Mouse (Mus musculus): ENCODE data around the gene Prkar1a.
"Not testable (repeated sequence)": the region's sequence is repeated elsewhere in the genome, so short reads cannot be mapped to it uniquely, and the experiment has no call there.

Prkar1a gene

GRCm38 (mm10) chr11:109616352-109616751 lies 32.9 kb upstream of the Prkar1a start:
- Histone ChIP-seq H3K4me3 (replicated peaks; ENCODE audit: low read length) (no peak overlapping the region), H3K36me3 (ENCODE audit: insufficient read depth, low read length) (no peaks in the 10 kb centered on the region)
- no peak for TF ChIP-seq NANOG (IDR thresholded peaks at IDR 0.05; ENCODE audit: borderline replicate concordance, low read length)
- no peak for TF ChIP-seq CTCF (conservative IDR thresholded peaks at IDR 0.05; ENCODE audit: low read length)
- no peak for TF ChIP-seq POU5F1 (IDR thresholded peaks at IDR 0.05; ENCODE audit: borderline replicate concordance, low read length)

GRCm38 (mm10) chr11:109616766-109617165 lies 32.4 kb upstream of the Prkar1a start:
- H3K9me3 ChIP-seq (ENCODE audit: low read length), result no peaks in the 10 kb centered on the region
- no peaks in the 10 kb centered on the region for H3K36me3 ChIP-seq (ENCODE audit: insufficient read depth, low read length)
- peaks cover 12% of the 10 kb centered on the region for H3K27me3 ChIP-seq (ENCODE audit: insufficient read depth, low read length)
- no peak overlapping the region for H3K4me3 ChIP-seq (replicated peaks; ENCODE audit: low read length)
- no peak for TF ChIP-seq NANOG (IDR thresholded peaks at IDR 0.05; ENCODE audit: borderline replicate concordance, low read length)
- no peak for TF ChIP-seq CTCF (conservative IDR thresholded peaks at IDR 0.05; ENCODE audit: low read length)
- TF ChIP-seq POU5F1 (IDR thresholded peaks at IDR 0.05; ENCODE audit: borderline replicate concordance, low read length), result no peak
- H3K4me1 ChIP-seq (replicated peaks; ENCODE audit: low read depth, low read length), result peaks cover 14% of the 10 kb centered on the region

More at GRCm38 (mm10) chr11:109616352-109616751, 32.9 kb upstream of the Prkar1a start:
- Histone ChIP-seq H3K9me3 (ENCODE audit: low read length) (no peaks in the 10 kb centered on the region), H3K4me1 (replicated peaks; ENCODE audit: low read depth, low read length) (peaks cover 14% of the 10 kb centered on the region), H3K27me3 (ENCODE audit: insufficient read depth, low read length) (peaks cover 12% of the 10 kb centered on the region)

- TF ChIP-seq CTCF (conservative IDR thresholded peaks at IDR 0.05; ENCODE audit: low read length), result peak; percentile 49
- H3K4me1 ChIP-seq (replicated peaks; ENCODE audit: low read depth, low read length), result peaks cover 11% of the 10 kb centered on the region
- not testable (repeated sequence) for H3K36me3 ChIP-seq (ENCODE audit: insufficient read depth, low read length); H3K9me3 ChIP-seq (ENCODE audit: low read length); H3K4me3 ChIP-seq (replicated peaks; ENCODE audit: low read length); H3K27me3 ChIP-seq (ENCODE audit: insufficient read depth, low read length)
These were observed 30.1 kb upstream of the Prkar1a start for GRCm38 (mm10) chr11:109619055-109619454.

- H3K27me3 ChIP-seq (ENCODE audit: insufficient read depth, low read length), result peaks cover 2% of the 10 kb centered on the region; the same call in 1 of the 2 replicates
- H3K4me3 ChIP-seq (replicated peaks; ENCODE audit: low read length), result no peak overlapping the region
- no peaks in the 10 kb centered on the region for H3K36me3 ChIP-seq (ENCODE audit: insufficient read depth, low read length)
- peaks cover 7% of the 10 kb centered on the region for H3K4me1 ChIP-seq (replicated peaks; ENCODE audit: low read depth, low read length)
- H3K9me3 ChIP-seq (ENCODE audit: low read length), result no peaks in the 10 kb centered on the region
- TF ChIP-seq CTCF (conservative IDR thresholded peaks at IDR 0.05; ENCODE audit: low read length), result no peak
- no peak for TF ChIP-seq NANOG (IDR thresholded peaks at IDR 0.05; ENCODE audit: borderline replicate concordance, low read length)
These were observed 28.8 kb upstream of the Prkar1a start for GRCm38 (mm10) chr11:109620356-109620755.

GRCm38 (mm10) chr11:109621183-109621582 lies 28.0 kb upstream of the Prkar1a start:
- Histone ChIP-seq H3K4me3 (replicated peaks; ENCODE audit: low read length) (no peak overlapping the region), H3K9me3 (ENCODE audit: low read length) (no peaks in the 10 kb centered on the region), H3K27me3 (ENCODE audit: insufficient read depth, low read length) (peaks cover 2% of the 10 kb centered on the region; the same call in 1 of the 2 replicates), H3K36me3 (ENCODE audit: insufficient read depth, low read length) (no peaks in the 10 kb centered on the region), H3K4me1 (replicated peaks; ENCODE audit: low read depth, low read length) (peaks cover 7% of the 10 kb centered on the region)
- no peak for TF ChIP-seq POU5F1 (IDR thresholded peaks at IDR 0.05; ENCODE audit: borderline replicate concordance, low read length)
- peak; percentile 53 for TF ChIP-seq CTCF (conservative IDR thresholded peaks at IDR 0.05; ENCODE audit: low read length)
- TF ChIP-seq NANOG (IDR thresholded peaks at IDR 0.05; ENCODE audit: borderline replicate concordance, low read length), result no peak

GRCm38 (mm10) chr11:109622518-109623037 lies 26.6 kb upstream of the Prkar1a start:
- H3K36me3 ChIP-seq (ENCODE audit: insufficient read depth, low read length), result no peaks in the 10 kb centered on the region
- H3K4me1 ChIP-seq (replicated peaks; ENCODE audit: low read depth, low read length), result peaks cover 7% of the 10 kb centered on the region
- 0 out of 2 replicates have a peak overlapping the region, but pooled peaks have one; percentile 5 for H3K4me3 ChIP-seq (replicated peaks; ENCODE audit: low read length)
- H3K9me3 ChIP-seq (ENCODE audit: low read length), result no peaks in the 10 kb centered on the region
- peaks cover 2% of the 10 kb centered on the region; the same call in 1 of the 2 replicates for H3K27me3 ChIP-seq (ENCODE audit: insufficient read depth, low read length)
- TF ChIP-seq NANOG (IDR thresholded peaks at IDR 0.05; ENCODE audit: borderline replicate concordance, low read length), result no peak
- TF ChIP-seq CTCF (conservative IDR thresholded peaks at IDR 0.05; ENCODE audit: low read length), result no peak
- TF ChIP-seq POU5F1 (IDR thresholded peaks at IDR 0.05; ENCODE audit: borderline replicate concordance, low read length), result no peak

GRCm38 (mm10) chr11:109623238-109623637 lies 26.0 kb upstream of the Prkar1a start:
- Histone ChIP-seq H3K27me3 (ENCODE audit: insufficient read depth, low read length) (peaks cover 2% of the 10 kb centered on the region; the same call in 1 of the 2 replicates), H3K9me3 (ENCODE audit: low read length) (no peaks in the 10 kb centered on the region), H3K4me3 (replicated peaks; ENCODE audit: low read length) (no peak overlapping the region), H3K4me1 (replicated peaks; ENCODE audit: low read depth, low read length) (peaks cover 7% of the 10 kb centered on the region), H3K36me3 (ENCODE audit: insufficient read depth, low read length) (no peaks in the 10 kb centered on the region)
- TF ChIP-seq NANOG (IDR thresholded peaks at IDR 0.05; ENCODE audit: borderline replicate concordance, low read length), result no peak
- no peak for TF ChIP-seq CTCF (conservative IDR thresholded peaks at IDR 0.05; ENCODE audit: low read length)
- TF ChIP-seq POU5F1 (IDR thresholded peaks at IDR 0.05; ENCODE audit: borderline replicate concordance, low read length), result no peak

GRCm38 (mm10) chr11:109627648-109628047 lies 21.6 kb upstream of the Prkar1a start:
- Histone ChIP-seq H3K27me3 (ENCODE audit: insufficient read depth, low read length) (peaks cover 2% of the 10 kb centered on the region; the same call in 1 of the 2 replicates), H3K36me3 (ENCODE audit: insufficient read depth, low read length) (no peaks in the 10 kb centered on the region), H3K9me3 (ENCODE audit: low read length) (no peaks in the 10 kb centered on the region), H3K4me1 (replicated peaks; ENCODE audit: low read depth, low read length) (0 out of 2 replicates have a peak, but pooled peaks cover under 1% of the 10 kb centered on the region), H3K4me3 (replicated peaks; ENCODE audit: low read length) (no peak overlapping the region)
- TF ChIP-seq CTCF (conservative IDR thresholded peaks at IDR 0.05; ENCODE audit: low read length), result peak; percentile 67
- TF ChIP-seq NANOG (IDR thresholded peaks at IDR 0.05; ENCODE audit: borderline replicate concordance, low read length), result no peak
- TF ChIP-seq POU5F1 (IDR thresholded peaks at IDR 0.05; ENCODE audit: borderline replicate concordance, low read length), result no peak

GRCm38 (mm10) chr11:109628099-109628498 lies 21.1 kb upstream of the Prkar1a start:
- Histone ChIP-seq H3K4me3 (replicated peaks; ENCODE audit: low read length) (no peak overlapping the region), H3K27me3 (ENCODE audit: insufficient read depth, low read length) (peaks cover 2% of the 10 kb centered on the region; the same call in 1 of the 2 replicates), H3K9me3 (ENCODE audit: low read length) (no peaks in the 10 kb centered on the region), H3K36me3 (ENCODE audit: insufficient read depth, low read length) (no peaks in the 10 kb centered on the region), H3K4me1 (replicated peaks; ENCODE audit: low read depth, low read length) (no peaks in the 10 kb centered on the region)
- TF ChIP-seq POU5F1 (IDR thresholded peaks at IDR 0.05; ENCODE audit: borderline replicate concordance, low read length), result no peak
- TF ChIP-seq NANOG (IDR thresholded peaks at IDR 0.05; ENCODE audit: borderline replicate concordance, low read length), result no peak
- no peak for TF ChIP-seq CTCF (conservative IDR thresholded peaks at IDR 0.05; ENCODE audit: low read length)

Measured in E14TG2a.4 (cell line).